Mouse (Mus musculus): ENCODE measurements around the gene BC017158. TPM values are rescaled to one million over a fixed set of nuclear protein-coding genes. Genes with fewer than 3 reads are reported as not detected.

Gene BC017158
- polyA plus RNA-seq, 1 experiment from 2014 or later: 9.6 TPM

DNA sequence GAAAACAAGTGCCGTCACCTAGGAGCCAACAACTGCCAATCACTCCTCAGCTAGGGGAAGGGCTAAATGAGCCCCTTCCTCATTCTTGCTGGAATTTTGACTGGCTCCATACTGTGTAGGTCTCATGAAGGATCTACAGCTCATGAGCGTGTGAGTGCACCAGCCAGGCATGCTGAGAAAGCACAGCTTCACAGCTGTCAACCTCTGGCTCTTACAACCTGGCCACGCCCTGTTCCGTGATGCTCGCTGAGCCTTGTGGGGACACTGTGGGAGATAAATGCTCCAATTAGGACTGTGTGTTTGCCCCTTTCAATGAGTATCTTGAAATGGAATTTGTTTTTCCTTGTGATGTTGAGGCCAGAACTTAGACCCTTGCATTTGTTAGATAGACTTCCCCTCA, 48.0 kb downstream of the BC017158 start:
- DNase-seq (no peak), ATAC-seq (no peak)
- WGBS (ENCODE audit: insufficient replicate concordance): 66% methylated on average over 5 of the region's 5 CpGs
- Histone ChIP-seq H3K9me3 (ENCODE audit: low read length) (no peaks in the 10 kb centered on the region), H3K27ac (ENCODE audit: low read depth) (no peak overlapping the region), H3K9ac (replicated peaks) (no peak overlapping the region), H3K27me3 (ENCODE audit: insufficient read depth, low read length) (peaks cover 14% of the 10 kb centered on the region), H3K4me3 (ENCODE audit: low read depth, low read length) (no peak overlapping the region), H3K4me2 (ENCODE audit: low read depth, low read length) (no peak overlapping the region), H3K4me1 (ENCODE audit: insufficient read depth) (peaks cover 10% of the 10 kb centered on the region), H3K36me3 (replicated peaks; ENCODE audit: insufficient read depth, low read length) (no peaks in the 10 kb centered on the region; the same call in 1 of the 2 replicates)
- TF ChIP-seq CTCF (IDR thresholded peaks at IDR 0.05; ENCODE audit: low read depth) (no peak), EP300 (IDR thresholded peaks at IDR 0.05; ENCODE audit: low read depth) (no peak)

DNA sequence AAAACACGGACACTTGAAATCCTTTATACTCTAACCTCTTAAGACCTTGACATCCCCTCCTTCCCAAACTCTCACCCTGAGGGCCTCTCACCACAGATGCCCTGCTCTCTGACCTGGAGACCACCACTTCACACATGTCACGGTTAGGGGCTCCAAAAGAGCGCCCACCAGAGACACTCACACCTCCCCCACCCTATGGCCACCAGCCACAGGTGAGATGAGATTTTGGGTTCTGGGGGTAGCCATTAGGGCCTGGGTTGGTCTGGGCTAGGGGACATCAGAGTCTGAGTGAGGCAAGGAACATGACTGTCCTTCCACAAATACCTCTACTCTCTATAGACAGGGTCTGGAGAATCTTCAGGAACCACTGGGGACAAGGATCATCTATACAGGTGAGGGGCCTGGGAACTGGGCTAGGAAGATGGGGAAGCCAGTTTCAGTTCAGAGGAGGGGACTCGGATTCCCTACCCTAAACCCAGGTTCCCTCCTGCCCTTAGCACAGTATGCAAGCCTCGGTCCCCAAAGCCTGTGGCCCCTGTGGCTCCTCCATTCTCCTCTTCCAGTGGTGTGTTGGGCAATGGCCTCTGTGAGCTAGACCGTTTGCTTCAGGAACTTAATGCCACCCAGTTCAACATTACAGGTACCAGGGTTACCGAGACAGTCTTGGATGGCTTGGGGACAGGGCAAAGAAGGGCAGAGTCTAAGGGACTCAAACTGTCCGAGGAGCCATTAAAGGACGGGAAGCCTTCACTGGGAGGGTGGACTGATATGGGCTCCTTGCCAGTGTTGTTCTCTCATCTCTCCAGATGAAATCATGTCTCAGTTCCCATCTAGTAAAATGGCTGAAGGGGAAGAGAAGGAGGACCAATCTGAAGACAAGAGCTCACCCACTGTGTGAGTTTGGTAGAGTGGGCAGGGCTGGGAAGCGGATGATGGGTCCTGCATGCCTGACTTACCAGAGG, 49.6 kb downstream of the BC017158 start:
- WGBS (ENCODE audit: insufficient replicate concordance): 76% methylated on average over 10 of the region's 10 CpGs
- DNase-seq (no peak), ATAC-seq (no peak)
- Histone ChIP-seq H3K36me3 (replicated peaks; ENCODE audit: insufficient read depth, low read length) (peaks cover 10% of the 10 kb centered on the region), H3K9me3 (ENCODE audit: low read length) (no peaks in the 10 kb centered on the region), H3K4me1 (ENCODE audit: insufficient read depth) (peaks cover 10% of the 10 kb centered on the region), H3K4me2 (ENCODE audit: low read depth, low read length) (peak overlapping the region; percentile 70), H3K4me3 (ENCODE audit: low read depth, low read length) (no peak overlapping the region), H3K9ac (replicated peaks) (no peak overlapping the region), H3K27me3 (ENCODE audit: insufficient read depth, low read length) (peaks cover 14% of the 10 kb centered on the region), H3K27ac (ENCODE audit: low read depth) (no peak overlapping the region)
- TF ChIP-seq EP300 (IDR thresholded peaks at IDR 0.05; ENCODE audit: low read depth): no peak
- TF ChIP-seq CTCF (IDR thresholded peaks at IDR 0.05; ENCODE audit: low read depth): no peak

DNA sequence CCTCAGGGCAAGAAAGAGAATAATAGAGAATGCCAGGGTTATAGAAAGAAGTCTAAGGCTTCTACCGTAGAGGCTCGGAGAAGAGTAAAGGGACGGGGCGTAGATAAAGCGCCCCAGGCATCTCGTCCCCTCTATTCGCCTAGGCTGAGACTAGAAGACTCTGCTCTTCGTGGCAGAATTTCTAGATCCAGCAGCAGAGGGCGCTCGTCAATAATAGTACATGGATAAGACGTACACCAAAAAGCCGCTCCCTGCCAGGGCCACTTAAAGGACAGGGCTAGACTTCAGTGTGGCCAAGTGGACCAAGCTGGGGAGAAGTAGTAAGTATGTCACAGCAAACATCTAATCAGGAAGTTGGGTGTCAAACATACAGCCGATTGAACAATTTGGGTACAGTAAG, 50.5 kb downstream of the BC017158 start:
- peaks cover 5% of the 10 kb centered on the region for H3K27me3 ChIP-seq (ENCODE audit: insufficient read depth, low read length)
- peaks cover 17% of the 10 kb centered on the region for H3K36me3 ChIP-seq (replicated peaks; ENCODE audit: insufficient read depth, low read length)
- peak; percentile 86 for DNase-seq
- no peaks in the 10 kb centered on the region for H3K9me3 ChIP-seq (ENCODE audit: low read length)
- H3K27ac ChIP-seq (ENCODE audit: low read depth): peak overlapping the region; percentile 44; the same call in 1 of the 2 replicates
- peak overlapping the region; percentile 70 for H3K4me2 ChIP-seq (ENCODE audit: low read depth, low read length)
- WGBS (ENCODE audit: insufficient replicate concordance): 3% methylated on average over 13 of the region's 13 CpGs
- H3K9ac ChIP-seq (replicated peaks): peak overlapping the region; percentile 62
- peak overlapping the region; percentile 43 for H3K4me3 ChIP-seq (ENCODE audit: low read depth, low read length)
- peak; percentile 72 for ATAC-seq
- TF ChIP-seq CTCF (IDR thresholded peaks at IDR 0.05; ENCODE audit: low read depth): peak; percentile 86
- no peak for TF ChIP-seq EP300 (IDR thresholded peaks at IDR 0.05; ENCODE audit: low read depth)
- peaks cover 8% of the 10 kb centered on the region for H3K4me1 ChIP-seq (ENCODE audit: insufficient read depth)

DNA sequence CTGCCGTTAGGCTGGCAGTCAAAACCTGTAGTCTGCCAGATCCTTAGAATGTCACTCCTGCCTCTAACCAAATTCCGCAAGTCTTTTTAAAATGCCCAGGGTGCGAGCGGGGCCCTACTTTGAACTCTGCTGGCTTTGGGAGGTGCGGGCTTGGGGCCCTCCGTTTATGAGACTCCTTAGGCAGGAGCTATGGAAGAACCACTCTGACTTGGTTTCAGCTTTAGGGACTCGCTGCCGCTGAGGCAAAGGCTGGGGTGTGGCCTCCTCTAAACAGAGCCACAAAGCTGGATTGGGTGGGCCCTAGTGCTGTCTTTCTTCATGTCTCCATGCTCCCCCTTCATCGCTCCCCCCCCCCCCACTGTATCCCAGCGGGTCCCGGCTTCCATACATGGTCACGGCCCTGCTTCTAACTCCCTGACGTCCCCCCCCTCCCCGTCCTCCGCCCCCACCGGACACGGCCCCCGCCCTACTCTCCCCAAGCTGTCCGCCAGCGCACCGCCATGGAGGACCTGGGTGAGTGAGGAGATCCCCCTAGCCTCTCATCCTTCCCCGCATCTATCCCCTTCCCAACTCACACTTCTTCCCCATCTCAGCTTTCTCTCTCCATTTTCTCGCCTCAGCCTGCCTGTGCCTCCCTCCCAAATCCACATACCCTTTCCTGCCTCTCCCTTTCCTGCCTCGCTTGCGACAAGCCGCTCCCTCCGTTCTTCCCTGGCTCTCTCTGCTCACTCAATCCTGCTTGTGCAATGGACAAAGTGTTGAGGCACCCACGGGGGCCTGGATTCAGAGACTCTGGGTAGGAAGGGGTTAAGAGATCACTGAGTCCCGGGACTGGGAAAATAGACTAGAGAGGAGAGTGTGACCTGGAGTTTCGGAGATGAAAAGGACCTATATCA, 51.2 kb downstream of the BC017158 start, which contains the start of gene Tgfb1i1:
Tgfb1i1 (plus strand) TSS at position 317 of the 896 bp plus-strand sequence.
- DNase-seq: peak; percentile 45
- ATAC-seq: peak; percentile 43
- Histone ChIP-seq H3K4me3 (ENCODE audit: low read depth, low read length) (peak within 1 kb of the TSS; percentile 43), H3K9me3 (ENCODE audit: low read length) (no peaks in the 10 kb centered on the region), H3K36me3 (replicated peaks; ENCODE audit: insufficient read depth, low read length) (peaks cover 20% of the 10 kb centered on the region), H3K27ac (ENCODE audit: low read depth) (peak within 1 kb of the TSS; percentile 44; the same call in 1 of the 2 replicates), H3K9ac (replicated peaks) (peak within 1 kb of the TSS; percentile 62), H3K27me3 (ENCODE audit: insufficient read depth, low read length) (peaks cover 5% of the 10 kb centered on the region), H3K4me1 (ENCODE audit: insufficient read depth) (peaks cover 8% of the 10 kb centered on the region), H3K4me2 (ENCODE audit: low read depth, low read length) (peak within 1 kb of the TSS; percentile 70)
- no peak for TF ChIP-seq CTCF (IDR thresholded peaks at IDR 0.05; ENCODE audit: low read depth)
- no peak for TF ChIP-seq EP300 (IDR thresholded peaks at IDR 0.05; ENCODE audit: low read depth)
- 13% methylated on average over 24 of the region's 30 CpGs for WGBS (ENCODE audit: insufficient replicate concordance)

DNA sequence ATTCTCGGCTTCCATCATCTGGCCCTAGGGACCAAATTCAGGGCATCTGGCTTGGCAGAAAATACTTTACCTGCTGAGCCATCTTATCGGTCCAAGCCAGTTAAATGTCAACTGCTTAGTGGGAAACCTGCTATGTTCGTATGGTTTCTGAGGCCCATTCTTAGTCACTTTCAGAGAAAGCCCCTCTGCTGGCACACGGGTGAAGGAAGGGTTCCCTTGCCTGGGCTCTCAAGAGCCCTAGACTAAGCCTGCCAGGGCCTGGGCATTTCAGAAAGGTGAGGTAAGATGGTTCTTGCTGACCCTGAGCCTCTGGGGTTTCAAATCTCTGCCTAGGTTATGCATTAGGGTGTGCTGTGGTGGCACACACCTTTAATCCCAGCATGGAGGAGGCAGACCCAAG, 52.4 kb downstream of the BC017158 start:
- WGBS (ENCODE audit: insufficient replicate concordance): 85% methylated on average over 4 of the region's 4 CpGs
- Histone ChIP-seq H3K9ac (replicated peaks) (no peak overlapping the region), H3K27me3 (ENCODE audit: insufficient read depth, low read length) (peaks cover 5% of the 10 kb centered on the region; the same call in 1 of the 2 replicates), H3K4me1 (ENCODE audit: insufficient read depth) (peaks cover 8% of the 10 kb centered on the region), H3K36me3 (replicated peaks; ENCODE audit: insufficient read depth, low read length) (peaks cover 30% of the 10 kb centered on the region), H3K27ac (ENCODE audit: low read depth) (no peak overlapping the region), H3K9me3 (ENCODE audit: low read length) (no peaks in the 10 kb centered on the region), H3K4me2 (ENCODE audit: low read depth, low read length) (no peak overlapping the region), H3K4me3 (ENCODE audit: low read depth, low read length) (no peak overlapping the region)
- DNase-seq (no peak), ATAC-seq (no peak)
- TF ChIP-seq EP300 (IDR thresholded peaks at IDR 0.05; ENCODE audit: low read depth) (no peak), CTCF (IDR thresholded peaks at IDR 0.05; ENCODE audit: low read depth) (no peak)
